Mouse (Mus musculus): ENCODE measurements around the gene Cep57. TPM values are rescaled to one million over a fixed set of nuclear protein-coding genes. Genes with fewer than 3 reads are reported as not detected.
"Not testable (repeated sequence)": the region's sequence is repeated elsewhere in the genome, so short reads cannot be mapped to it uniquely, and the experiment has no call there.

Gene Cep57
- polyA plus RNA-seq, 1 experiment from 2014 or later, result 54.2 TPM

GRCm38 (mm10) chr9:13828087-13828441 lies 1.2 kb upstream of the Cep57 start:
- Histone ChIP-seq H3K9ac (peak overlapping the region; percentile 93), H3K4me2 (replicated peaks) (peak overlapping the region; percentile 83), H3K36me3 (peaks cover 24% of the 10 kb centered on the region), H3K27me3 (replicated peaks) (no peaks in the 10 kb centered on the region), H3K27ac (peak overlapping the region; percentile 95), H3K4me3 (peak overlapping the region; percentile 80), H3K4me1 (peaks cover 16% of the 10 kb centered on the region), H3K9me3 (no peaks in the 10 kb centered on the region)
- WGBS, result under 1% methylated on average over 23 of the region's 23 CpGs
- ATAC-seq (ENCODE audit: low FRiP score, low read depth), result peak; percentile 39

DNA sequence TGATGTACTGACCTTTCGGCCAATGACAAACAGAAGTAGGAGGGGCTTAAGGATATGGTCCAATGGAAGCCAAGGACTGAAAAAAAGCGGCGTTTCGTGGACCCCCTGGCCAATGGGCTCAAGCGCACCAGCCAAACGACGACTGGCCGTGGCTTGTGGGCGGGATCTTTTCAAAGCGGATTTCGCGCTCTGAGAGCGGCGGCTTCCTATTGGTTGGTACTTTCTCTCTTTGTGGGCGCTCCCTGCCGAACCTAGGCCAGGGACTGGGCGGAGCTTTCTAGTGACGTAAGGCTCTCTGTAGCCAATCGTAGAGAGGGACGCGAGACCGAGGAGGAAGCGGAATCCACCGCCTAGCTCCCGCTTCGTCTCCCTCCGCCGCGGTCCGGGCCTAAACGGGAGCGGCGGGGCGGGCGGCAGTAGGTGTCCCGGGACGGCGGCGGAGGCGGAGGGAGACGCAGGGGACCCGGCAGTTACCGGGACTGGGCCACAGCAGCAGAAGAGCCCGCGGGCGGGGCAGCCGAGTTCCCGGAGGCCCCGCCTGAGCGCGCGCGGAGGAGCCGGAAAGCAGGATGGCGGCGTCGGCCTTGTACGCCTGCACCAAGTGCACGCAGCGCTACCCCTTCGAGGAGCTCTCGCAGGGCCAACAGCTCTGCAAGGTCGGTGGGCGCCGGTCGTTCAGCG lies 639 bp upstream of the Cep57 start, which contains the start of gene Fam76b:
Fam76b (plus strand) TSS at position 311 of the 681 bp plus-strand sequence.
- peak within 1 kb of the TSS; percentile 95 for H3K27ac ChIP-seq
- H3K4me3 ChIP-seq, result peak within 1 kb of the TSS; percentile 80
- H3K4me2 ChIP-seq (replicated peaks), result peak within 1 kb of the TSS; percentile 83
- peak; percentile 96 for ATAC-seq (ENCODE audit: low FRiP score, low read depth)
- peaks cover 20% of the 10 kb centered on the region for H3K36me3 ChIP-seq
- peak within 1 kb of the TSS; percentile 93 for H3K9ac ChIP-seq
- H3K27me3 ChIP-seq (replicated peaks), result no peaks in the 10 kb centered on the region
- under 1% methylated on average over 67 of the region's 67 CpGs for WGBS
- peaks cover 16% of the 10 kb centered on the region for H3K4me1 ChIP-seq
- H3K9me3 ChIP-seq, result no peaks in the 10 kb centered on the region

DNA sequence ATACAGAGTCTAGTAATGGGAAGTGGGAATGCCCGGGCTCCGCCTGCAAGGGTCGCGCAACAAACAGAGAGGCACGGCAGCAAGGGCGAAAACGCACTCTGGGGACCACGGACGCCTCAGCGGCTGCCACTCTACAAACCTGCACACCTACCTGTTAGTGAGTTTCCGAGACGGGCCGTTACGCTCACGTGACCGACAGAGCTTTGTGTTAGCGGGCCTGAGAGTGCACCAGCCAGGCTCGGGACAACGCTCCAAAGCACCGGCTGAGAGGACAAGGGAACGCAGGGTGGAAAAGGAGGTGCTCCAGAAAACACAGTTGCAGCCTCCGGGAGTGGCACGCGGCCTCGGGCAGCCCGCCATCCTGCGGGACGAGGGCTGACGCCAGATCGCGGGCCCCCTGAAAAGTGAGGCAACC lies 509 bp downstream of the Cep57 start:
- WGBS, result under 1% methylated on average over 31 of the region's 31 CpGs
- H3K9me3 ChIP-seq, result no peaks in the 10 kb centered on the region
- H3K36me3 ChIP-seq, result peaks cover 13% of the 10 kb centered on the region
- peak overlapping the region; percentile 92 for H3K27ac ChIP-seq
- peaks cover 16% of the 10 kb centered on the region for H3K4me1 ChIP-seq
- peak overlapping the region; percentile 83 for H3K4me2 ChIP-seq (replicated peaks)
- peak overlapping the region; percentile 80 for H3K4me3 ChIP-seq
- H3K9ac ChIP-seq, result peak overlapping the region; percentile 85
- ATAC-seq (ENCODE audit: low FRiP score, low read depth), result peak; percentile 14
- H3K27me3 ChIP-seq (replicated peaks), result no peaks in the 10 kb centered on the region

DNA sequence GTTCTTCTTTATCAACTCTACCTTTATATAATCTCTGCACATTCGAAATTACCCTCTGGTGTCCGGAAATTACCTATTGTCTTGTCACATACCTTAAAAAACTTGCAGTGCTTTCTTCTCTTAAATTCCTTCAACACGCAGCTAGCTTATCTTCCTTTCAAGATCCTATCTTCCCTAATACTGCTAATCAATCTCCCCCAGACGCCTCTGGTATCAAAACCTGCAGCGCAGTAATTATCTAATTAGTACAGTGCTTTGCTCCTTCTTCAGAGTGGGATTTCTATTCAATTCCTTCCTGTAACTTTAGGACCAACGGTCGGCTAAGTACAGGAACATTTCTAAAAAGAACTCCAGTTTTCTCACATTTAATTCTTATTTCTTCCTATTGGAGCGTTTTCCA lies 1.0 kb downstream of the Cep57 start:
- peak overlapping the region; percentile 80 for H3K4me3 ChIP-seq
- no peaks in the 10 kb centered on the region for H3K27me3 ChIP-seq (replicated peaks)
- peak overlapping the region; percentile 83 for H3K4me2 ChIP-seq (replicated peaks)
- H3K9ac ChIP-seq, result peak overlapping the region; percentile 85
- H3K4me1 ChIP-seq, result peaks cover 16% of the 10 kb centered on the region
- 7% methylated on average over 8 of the region's 8 CpGs for WGBS
- ATAC-seq (ENCODE audit: low FRiP score, low read depth), result no peak
- peaks cover 13% of the 10 kb centered on the region for H3K36me3 ChIP-seq
- no peak overlapping the region for H3K27ac ChIP-seq
- H3K9me3 ChIP-seq, result no peaks in the 10 kb centered on the region

- Histone ChIP-seq H3K27me3 (replicated peaks) (no peaks in the 10 kb centered on the region), H3K36me3 (peaks cover 53% of the 10 kb centered on the region)
Measured at GRCm38 (mm10) chr9:13820774-13821173, 6.1 kb downstream of the Cep57 start.

GRCm38 (mm10) chr9:13818369-13818768 lies 8.5 kb downstream of the Cep57 start:
- H3K9ac ChIP-seq, result no peak overlapping the region
- H3K36me3 ChIP-seq, result peaks cover 68% of the 10 kb centered on the region
- no peaks in the 10 kb centered on the region for H3K27me3 ChIP-seq (replicated peaks)
- ATAC-seq (ENCODE audit: low FRiP score, low read depth), result no peak
- no peak overlapping the region for H3K4me3 ChIP-seq
- 89% methylated on average over 9 of the region's 9 CpGs for WGBS
- no peaks in the 10 kb centered on the region for H3K4me1 ChIP-seq
- H3K9me3 ChIP-seq, result no peaks in the 10 kb centered on the region
- no peak overlapping the region for H3K4me2 ChIP-seq (replicated peaks)
- no peak overlapping the region for H3K27ac ChIP-seq

More at GRCm38 (mm10) chr9:13820774-13821173, 6.1 kb downstream of the Cep57 start:
- Histone ChIP-seq H3K4me2 (replicated peaks) (no peak overlapping the region), H3K4me3 (no peak overlapping the region), H3K4me1 (peaks cover 10% of the 10 kb centered on the region), H3K27ac (no peak overlapping the region), H3K9ac (no peak overlapping the region), H3K9me3 (no peaks in the 10 kb centered on the region)
- ATAC-seq (ENCODE audit: low FRiP score, low read depth), result no peak
- 96% methylated on average over 3 of the region's 3 CpGs for WGBS

GRCm38 (mm10) chr9:13809937-13810336 lies 17.0 kb downstream of the Cep57 start:
- Histone ChIP-seq H3K4me1 (no peaks in the 10 kb centered on the region), H3K9ac (no peak overlapping the region), H3K36me3 (peaks cover 69% of the 10 kb centered on the region), H3K27ac (no peak overlapping the region), H3K4me3 (no peak overlapping the region), H3K27me3 (replicated peaks) (no peaks in the 10 kb centered on the region), H3K4me2 (replicated peaks) (no peak overlapping the region), H3K9me3 (no peaks in the 10 kb centered on the region)
- no peak for ATAC-seq (ENCODE audit: low FRiP score, low read depth)

DNA sequence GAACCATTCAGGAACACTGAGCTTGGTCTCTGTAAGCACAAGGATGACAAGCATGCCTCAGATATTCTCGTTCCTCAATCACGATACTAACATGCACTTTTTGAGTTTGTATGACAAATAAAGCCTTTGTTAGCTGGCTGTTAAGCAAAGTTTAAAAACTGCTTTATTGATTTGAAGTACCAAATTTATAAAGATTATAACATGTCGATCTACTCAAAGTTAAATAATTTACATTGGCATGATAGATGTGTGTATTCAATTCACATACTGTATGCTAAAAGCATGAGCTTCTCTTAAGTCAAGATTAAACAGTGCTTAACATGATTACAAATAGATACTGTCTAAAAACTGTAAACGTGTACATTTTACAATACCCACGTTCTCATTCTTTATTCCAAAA lies 19.2 kb downstream of the Cep57 start:
- H3K27me3 ChIP-seq (replicated peaks), result no peaks in the 10 kb centered on the region
- no peaks in the 10 kb centered on the region for H3K4me1 ChIP-seq
- H3K9ac ChIP-seq, result no peak overlapping the region
- WGBS, result 93% methylated on average over 5 of the region's 5 CpGs
- H3K27ac ChIP-seq, result no peak overlapping the region
- H3K36me3 ChIP-seq, result peaks cover 72% of the 10 kb centered on the region
- no peak overlapping the region for H3K4me3 ChIP-seq
- ATAC-seq (ENCODE audit: low FRiP score, low read depth), result no peak
- H3K4me2 ChIP-seq (replicated peaks), result no peak overlapping the region
- no peaks in the 10 kb centered on the region for H3K9me3 ChIP-seq

- Histone ChIP-seq H3K9ac (no peak overlapping the region), H3K27ac (no peak overlapping the region), H3K4me1 (no peaks in the 10 kb centered on the region), H3K9me3 (no peaks in the 10 kb centered on the region), H3K27me3 (replicated peaks) (no peaks in the 10 kb centered on the region), H3K4me2 (replicated peaks) (no peak overlapping the region), H3K36me3 (peaks cover 71% of the 10 kb centered on the region), H3K4me3 (no peak overlapping the region)
- WGBS, result 94% methylated on average over 7 of the region's 7 CpGs
- no peak for ATAC-seq (ENCODE audit: low FRiP score, low read depth)
Measured at GRCm38 (mm10) chr9:13806854-13807253, 20.1 kb downstream of the Cep57 start.

- no peak for ATAC-seq (ENCODE audit: low FRiP score, low read depth)
- Histone ChIP-seq H3K27me3 (replicated peaks) (no peaks in the 10 kb centered on the region), H3K9me3 (no peaks in the 10 kb centered on the region), H3K27ac (no peak overlapping the region), H3K4me1 (no peaks in the 10 kb centered on the region), H3K9ac (no peak overlapping the region), H3K36me3 (peaks cover 66% of the 10 kb centered on the region), H3K4me2 (replicated peaks) (no peak overlapping the region), H3K4me3 (no peak overlapping the region)
- 68% methylated on average over 1 of the region's 1 CpGs for WGBS
Measured at GRCm38 (mm10) chr9:13804480-13804879, 22.4 kb downstream of the Cep57 start.

DNA sequence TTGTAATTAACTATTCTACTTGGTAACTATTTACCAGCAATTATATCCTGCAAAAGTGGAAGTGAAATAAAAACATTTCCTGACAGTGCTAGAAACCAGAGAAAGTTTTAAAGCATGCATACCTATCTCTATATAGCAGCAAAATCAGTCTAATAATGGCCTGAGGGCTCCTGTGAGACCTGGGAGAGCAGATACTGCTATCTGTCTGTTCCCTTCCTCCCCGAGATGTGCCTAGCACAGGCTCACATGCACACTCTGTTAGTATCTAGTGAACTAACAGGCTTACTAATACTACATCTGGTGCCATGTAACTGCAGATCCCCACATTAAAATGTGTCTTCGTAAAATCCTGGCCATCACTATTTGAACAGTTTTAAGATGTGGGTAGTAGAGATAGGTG lies 32.2 kb downstream of the Cep57 start:
- peaks cover 22% of the 10 kb centered on the region for H3K36me3 ChIP-seq
- H3K9ac ChIP-seq, result no peak overlapping the region
- no peak for ATAC-seq (ENCODE audit: low FRiP score, low read depth)

DNA sequence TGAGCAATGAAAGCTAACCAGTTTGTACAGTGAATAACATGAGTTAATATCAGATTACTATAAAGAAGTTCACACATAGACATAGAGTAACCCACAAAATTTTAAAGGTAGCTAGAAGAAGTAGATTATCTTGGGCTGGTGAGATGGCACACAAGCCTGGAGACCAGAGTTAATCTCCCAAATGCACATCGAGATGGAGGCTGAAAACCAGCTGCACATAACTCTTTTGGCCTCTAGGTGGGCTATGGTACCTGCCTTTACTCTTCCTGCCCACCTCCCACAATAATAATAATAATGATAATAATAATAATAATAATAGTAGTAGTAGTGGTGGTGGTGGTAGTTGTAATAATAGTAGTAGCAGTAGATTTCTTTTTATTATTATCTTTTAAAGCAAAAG lies 32.6 kb downstream of the Cep57 start:
- WGBS, result 86% methylated on average over 1 of the region's 1 CpGs
- H3K4me3 ChIP-seq, result no peak overlapping the region
- no peaks in the 10 kb centered on the region for H3K4me1 ChIP-seq
- ATAC-seq (ENCODE audit: low FRiP score, low read depth), result no peak
- H3K4me2 ChIP-seq (replicated peaks), result no peak overlapping the region
- H3K27me3 ChIP-seq (replicated peaks), result no peaks in the 10 kb centered on the region
- no peak overlapping the region for H3K27ac ChIP-seq
- no peak overlapping the region for H3K9ac ChIP-seq
- peaks cover 18% of the 10 kb centered on the region for H3K36me3 ChIP-seq
- H3K9me3 ChIP-seq, result no peaks in the 10 kb centered on the region

More for the DNA sequence above, 32.2 kb downstream of the Cep57 start:
- H3K4me3 ChIP-seq, result no peak overlapping the region
- 94% methylated on average over 2 of the region's 2 CpGs for WGBS
- H3K27ac ChIP-seq, result no peak overlapping the region
- no peaks in the 10 kb centered on the region for H3K4me1 ChIP-seq
- H3K27me3 ChIP-seq (replicated peaks), result no peaks in the 10 kb centered on the region
- H3K4me2 ChIP-seq (replicated peaks), result no peak overlapping the region
- no peaks in the 10 kb centered on the region for H3K9me3 ChIP-seq

DNA sequence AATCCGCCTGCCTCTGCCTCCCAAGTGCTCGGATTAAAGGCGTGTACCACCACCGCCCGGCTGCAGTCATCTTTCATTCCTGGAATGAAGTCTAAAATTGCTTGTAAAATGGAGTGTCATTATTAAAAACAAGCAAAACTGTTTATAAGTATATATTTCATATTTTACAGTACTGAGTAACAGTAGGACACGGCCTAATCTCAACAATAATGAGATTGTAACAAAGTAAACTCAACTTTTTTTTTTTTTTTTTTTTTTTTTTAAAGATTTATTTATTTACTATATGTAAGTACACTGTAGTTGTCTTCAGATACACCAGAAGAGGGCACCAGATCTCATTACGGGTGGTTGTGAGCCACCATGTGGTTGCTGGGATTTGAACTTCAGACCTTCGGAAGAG lies 36.0 kb downstream of the Cep57 start:
- 96% methylated on average over 8 of the region's 8 CpGs for WGBS
- H3K4me2 ChIP-seq (replicated peaks); ATAC-seq (ENCODE audit: low FRiP score, low read depth); H3K27ac ChIP-seq; H3K9me3 ChIP-seq; H3K9ac ChIP-seq; H3K4me3 ChIP-seq; H3K27me3 ChIP-seq (replicated peaks); H3K4me1 ChIP-seq: not testable (repeated sequence)
- H3K36me3 ChIP-seq, result peaks cover 22% of the 10 kb centered on the region

Data from neural tube, embryonic 12.5 days (tissue).